Mouse (Mus musculus) cerebellum, adult 9-10 months (tissue): Measurements from ENCODE around the gene Ggt6.

ENCODE experiments used
- DNase-seq: peaks from one replicate; pipeline ENCODE4 v3.0.0; 2022

Ggt6 gene

DNA sequence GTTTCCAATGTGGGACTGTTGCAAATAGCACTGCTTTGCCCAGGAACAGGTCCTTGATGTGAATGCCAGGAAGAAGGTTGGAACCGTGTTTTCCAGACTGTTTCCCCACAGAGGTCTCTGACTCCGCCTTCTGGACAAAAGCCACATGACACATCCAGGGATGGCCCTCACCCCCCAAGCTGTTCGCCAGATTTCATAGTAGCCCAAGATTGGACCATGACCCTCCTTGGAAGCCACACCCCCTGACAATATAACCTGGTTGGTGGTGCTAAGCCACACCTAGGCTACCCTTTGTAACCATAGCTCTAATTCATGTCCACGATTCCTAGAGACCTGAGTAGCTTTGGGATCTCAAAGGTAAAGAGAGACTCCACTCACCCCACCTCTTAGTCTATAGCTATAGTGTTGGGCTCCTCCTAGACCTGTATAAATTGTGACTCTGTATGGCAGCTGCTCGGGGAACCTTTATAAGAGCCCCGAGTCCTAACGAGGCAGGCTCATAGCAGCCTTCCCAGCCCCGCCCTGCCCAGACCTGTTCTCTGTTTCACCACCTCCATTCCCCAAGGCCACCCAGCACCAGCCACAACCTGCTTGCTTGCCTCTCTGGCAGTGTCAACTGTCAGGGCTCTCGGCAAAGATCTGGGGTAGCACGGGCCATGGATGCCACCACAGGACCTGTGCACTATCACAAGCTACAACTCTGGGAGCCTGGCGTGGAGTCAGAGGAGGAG is at the start of gene Ggt6:
TSS of gene Ggt6 (plus strand) at position 564 of the 731 bp plus-strand sequence.
- no peak for DNase-seq

DNA sequence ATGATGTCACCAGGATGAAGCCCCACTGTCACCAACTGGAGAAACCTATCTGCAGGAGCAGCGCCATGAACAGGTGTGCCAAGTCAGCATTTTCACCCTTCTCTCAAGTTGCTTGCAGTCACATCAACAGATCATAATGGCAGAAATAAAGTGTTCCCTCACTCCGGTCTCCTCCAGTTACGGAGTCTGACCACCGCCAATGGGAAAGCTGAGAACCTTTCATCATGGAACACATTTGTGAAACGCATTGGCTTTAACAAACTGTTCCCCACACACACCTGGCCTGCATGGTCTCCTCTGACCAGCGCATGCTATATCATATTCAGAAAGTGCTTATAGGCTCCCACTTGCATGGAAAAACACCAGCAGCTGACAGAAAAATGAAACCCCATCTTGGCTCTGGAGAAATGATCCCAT is 47.2 kb upstream of the Ggt6 start:
- no peak for DNase-seq

DNA sequence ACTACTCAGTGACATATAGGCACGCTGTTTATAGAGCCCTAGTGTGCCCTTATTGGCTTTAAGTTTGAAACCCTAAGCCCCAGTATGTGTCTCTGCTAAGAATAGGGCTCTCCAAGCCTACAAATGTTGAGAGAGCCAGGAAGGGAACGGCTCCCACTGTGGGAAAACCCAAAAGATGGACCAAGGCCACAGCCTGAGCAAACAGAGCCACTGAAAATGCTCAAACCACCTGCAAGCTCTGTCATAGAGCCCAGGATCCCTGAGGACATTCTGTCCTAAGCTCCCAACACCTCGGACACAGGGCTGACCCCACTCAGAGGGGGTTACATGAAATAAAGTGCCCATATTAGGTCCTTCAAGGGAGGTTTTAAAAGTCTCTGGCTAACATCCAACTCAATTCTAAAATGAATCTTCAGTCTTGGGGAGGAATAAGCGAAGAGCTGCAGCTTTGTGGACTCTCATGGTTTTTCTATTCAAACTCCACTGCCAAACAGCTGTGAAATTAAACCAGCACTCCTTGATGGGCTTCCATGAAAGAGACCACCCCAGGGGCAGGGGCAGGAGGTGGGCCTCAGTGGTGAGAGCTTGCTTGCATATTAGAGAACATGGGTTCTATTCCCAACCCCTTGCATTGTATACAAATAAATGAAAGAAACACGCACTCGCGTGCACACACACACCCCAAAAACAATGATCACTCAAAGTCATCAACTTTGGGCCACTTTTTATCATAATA is 45.8 kb upstream of the Ggt6 start:
- DNase-seq = no peak

DNA sequence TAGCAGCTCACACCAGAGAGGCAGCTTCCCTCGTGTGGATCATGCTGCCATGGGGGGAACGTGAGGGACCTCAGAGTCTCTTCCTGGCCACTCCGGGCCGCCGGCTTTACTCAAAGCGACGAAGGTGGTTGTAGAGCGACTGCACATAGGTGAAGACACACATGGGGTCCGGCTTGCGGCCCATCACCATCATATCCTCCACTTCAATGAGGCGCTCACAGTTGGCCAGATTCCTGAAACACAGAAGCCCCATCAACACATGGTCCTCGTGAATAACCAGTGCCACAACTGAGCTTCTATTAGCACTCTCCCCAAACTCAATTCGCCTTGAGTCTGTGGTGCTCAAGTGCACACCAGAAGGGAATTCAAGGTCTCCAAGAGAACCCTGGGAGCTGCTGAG is 44.1 kb upstream of the Ggt6 start:
- DNase-seq = no peak

DNA sequence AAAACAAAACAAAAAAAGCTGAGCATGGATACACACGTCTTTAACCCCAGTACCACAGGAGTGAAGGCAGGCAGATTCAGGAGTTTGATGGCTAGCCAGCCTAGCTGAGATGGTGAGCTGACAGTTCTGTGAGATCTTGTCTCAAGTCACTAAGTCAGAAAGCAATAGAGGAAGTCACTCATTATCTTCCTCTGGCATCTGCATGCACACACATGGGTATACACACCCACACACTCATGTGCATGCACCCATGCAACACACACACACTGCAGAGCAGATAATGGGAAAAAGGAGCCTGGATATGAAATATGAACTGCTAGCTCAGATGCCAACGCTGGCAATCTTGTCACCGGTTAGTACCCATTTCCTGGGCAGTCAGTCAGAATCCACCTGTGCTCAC is 42.1 kb upstream of the Ggt6 start:
- DNase-seq = no peak

DNA sequence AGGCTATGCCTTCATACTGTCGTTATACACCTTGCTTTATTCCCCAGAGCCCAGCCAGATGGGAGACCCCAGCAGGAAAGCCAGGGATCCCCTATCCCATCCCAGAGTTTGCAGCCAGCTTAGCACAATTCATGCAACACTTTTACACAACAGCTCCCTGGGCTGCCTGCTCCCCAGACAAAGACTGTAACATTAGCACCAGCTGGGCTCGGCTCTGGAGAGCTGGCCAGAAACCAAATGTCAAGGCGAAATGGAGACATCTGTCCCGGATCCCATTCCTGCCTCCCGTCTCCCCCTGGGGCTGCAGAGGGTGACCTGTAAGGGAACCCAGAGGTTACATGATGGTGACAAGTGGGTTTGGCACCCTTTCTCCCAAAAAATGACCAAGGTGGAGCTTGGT is 41.7 kb upstream of the Ggt6 start:
- no peak for DNase-seq

DNA sequence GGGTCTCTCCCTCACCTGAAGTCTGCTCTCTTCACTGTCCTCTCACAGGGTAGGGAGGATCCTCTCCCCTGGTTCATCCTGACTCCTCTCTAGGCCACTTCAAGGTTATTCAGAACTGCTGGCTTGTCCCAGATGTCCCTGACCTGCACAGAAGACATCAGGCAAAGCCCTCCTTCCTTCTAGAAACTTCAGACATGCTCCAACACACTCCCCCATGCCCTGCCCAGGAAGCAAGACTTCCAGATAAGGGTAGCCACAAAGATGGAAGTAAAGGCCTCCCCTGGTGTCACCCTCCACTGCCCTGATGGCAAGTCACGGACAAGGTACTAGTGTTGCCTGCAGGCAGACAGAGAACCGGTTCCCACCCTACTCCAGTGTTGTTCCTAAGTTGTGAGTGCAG is 40.6 kb upstream of the Ggt6 start:
- no peak for DNase-seq

DNA sequence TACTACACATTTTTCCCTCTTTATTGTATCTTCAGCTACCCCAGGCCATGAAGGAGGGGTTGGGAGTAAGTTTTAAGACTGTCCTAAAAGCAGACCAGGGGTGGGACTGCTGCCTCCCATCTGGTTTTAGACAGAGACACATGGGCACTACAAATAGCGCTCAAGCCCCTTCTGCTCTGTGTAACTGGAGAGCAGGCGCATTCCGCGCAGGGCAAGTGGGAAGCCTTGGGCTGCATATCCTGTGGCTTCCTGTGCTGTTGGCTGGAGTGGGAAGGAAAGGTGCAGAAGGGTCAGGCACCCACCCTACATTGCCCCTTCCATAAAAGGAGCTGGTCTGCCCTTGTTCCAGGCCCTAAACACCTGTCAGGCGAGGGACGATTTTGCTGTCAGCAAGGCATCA is 39.7 kb upstream of the Ggt6 start:
- no peak for DNase-seq

DNA sequence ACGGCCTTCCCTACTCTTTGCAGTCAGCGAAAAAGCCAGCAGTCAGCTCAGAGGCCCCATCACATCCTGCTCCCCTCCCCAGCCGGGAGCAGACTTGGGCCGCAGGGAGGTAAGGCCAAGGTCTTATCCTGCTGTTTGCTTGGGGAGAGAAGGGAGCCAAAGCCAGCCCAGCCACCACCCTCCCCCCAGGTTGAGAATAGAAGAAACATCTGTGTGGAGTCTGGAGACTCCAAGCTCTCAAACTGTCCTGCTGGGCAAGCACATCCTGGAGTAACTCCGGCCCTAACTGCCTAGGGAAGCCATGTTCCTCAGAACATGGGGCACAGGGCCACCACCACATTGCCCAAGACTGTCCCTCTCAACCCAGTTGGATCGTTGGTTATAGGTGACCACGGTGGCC is 38.7 kb upstream of the Ggt6 start:
- DNase-seq = no peak

DNA sequence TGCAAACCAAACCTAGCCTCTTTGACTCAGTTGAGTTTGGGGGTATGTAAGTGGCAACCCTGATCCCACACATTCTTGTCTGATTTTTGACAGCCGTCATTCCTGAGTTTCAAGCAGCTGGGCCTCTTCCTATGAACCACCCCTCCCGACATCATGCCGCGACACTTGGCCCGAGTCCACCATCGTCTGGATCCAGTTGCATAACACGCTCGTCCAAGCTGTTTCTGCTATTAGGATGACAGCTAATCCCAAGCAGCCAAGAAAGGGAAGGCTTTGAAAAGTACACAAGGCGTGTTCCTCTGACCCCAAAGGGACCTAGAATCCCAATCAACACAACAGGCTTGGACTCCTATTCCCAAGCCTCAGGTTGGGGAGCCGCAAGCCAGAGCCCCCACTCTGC is 38.3 kb upstream of the Ggt6 start:
- DNase-seq = no peak

DNA sequence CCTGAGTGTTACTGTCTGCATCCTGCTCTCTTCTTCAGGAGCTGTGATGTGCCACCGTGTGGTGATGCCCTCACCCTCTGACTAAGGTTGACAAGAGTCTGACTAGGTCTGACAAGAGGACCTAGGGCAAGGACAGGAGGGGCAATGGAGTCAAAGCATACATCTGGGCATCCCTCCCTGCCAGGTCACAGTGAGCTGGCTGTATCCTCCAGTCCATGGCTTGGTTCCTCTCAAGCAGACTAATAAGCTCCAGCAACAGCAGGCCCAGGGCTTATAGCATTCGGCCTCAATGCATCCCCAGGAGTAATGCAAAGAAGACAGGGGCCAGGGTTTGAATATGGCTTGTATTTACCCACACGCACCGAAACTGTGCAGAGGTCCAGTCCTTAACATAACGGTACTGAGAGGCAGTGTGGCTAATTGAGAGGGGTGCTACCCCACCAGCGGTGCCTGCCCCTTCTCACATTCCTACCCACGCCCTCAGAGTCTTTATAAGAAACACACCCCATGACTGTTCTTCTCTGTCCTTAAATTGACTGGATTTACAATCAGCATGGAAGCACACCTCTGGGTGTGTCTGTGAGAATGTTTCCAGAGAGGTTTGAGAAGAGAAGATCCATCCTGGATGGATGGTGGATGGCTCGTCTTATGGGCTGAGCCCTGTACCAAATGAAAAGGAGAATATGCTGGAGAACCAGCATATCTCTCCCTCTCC is 37.4 kb upstream of the Ggt6 start:
- no peak for DNase-seq

DNA sequence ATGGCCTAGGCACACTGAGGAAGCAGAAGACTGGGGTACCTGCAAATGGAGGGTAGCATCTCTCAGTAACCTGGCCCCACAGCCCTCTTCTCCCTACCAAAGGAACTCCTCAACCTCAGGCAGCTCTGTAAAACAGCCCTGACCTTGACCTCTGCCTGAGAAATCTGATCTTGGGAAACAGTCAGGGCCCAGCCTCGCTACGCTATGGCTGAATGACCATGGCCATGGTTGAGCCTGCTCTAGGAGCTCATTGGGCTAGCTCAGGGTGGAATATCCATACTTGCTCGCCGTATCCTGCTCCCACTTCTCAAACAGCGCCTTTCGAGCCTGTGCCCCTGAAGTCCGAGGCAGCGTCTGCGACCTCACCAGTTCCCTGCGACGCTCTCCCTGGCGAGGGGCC is 34.3 kb upstream of the Ggt6 start:
- no peak for DNase-seq

DNA sequence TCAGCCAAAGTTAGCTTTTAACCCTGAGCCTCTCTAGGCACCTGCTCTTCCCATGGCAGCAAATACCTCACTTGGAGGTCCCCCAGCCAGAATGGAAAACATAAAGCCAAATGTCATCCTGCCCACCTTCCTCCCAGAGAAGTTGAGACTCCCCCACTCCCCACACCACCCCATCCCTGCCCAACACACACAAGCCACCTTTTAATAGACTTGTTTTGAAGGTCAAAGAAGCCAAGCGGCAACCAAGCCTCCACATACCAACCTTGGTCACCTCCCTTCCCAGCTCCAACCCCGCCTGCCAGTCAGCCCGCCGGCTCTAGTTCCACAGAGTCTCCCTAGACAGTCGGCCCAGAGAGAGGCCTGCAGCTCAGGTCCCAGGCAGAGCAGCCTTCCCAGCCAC is 33.3 kb upstream of the Ggt6 start:
- DNase-seq = no peak

DNA sequence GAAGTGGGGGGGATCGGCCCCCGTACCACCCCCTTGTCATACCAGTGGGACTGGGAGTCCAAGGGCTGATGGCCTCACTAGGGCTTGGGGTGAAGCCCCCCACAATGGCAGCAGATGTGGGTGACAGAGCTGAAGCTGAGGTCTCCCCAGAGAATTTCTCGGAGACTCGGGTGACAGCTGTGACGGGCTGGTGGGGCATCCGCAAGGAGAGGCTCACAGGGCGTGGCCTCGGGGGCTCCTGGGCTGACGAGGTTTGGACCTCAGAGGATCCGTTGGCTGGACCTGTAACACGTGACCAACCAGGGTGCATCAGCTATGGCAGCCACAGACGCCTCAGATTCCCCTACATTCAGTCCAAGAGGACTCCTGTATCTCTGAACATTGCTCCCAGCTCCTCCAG is 32.4 kb upstream of the Ggt6 start:
- DNase-seq = no peak

DNA sequence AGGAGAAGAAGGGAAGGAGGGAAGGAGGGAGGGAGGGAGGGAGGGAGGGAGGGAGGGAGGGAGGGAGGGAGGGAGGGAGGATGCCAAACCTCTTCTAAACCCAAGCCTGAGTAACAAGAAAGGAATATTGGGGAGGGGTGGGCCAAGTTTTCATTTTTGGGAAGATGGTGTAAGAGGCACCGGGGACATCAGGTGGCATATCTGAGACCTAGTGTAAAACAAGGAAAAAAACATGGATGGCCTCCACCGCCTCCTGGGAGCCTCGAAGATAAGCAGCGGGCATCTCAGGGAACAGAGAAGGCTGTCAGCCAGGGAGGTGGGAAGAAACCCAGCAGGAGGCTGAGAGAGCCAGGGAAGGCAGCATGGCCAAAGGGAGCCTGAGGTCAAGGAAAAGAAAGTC is 29.8 kb upstream of the Ggt6 start:
- DNase-seq = no peak

DNA sequence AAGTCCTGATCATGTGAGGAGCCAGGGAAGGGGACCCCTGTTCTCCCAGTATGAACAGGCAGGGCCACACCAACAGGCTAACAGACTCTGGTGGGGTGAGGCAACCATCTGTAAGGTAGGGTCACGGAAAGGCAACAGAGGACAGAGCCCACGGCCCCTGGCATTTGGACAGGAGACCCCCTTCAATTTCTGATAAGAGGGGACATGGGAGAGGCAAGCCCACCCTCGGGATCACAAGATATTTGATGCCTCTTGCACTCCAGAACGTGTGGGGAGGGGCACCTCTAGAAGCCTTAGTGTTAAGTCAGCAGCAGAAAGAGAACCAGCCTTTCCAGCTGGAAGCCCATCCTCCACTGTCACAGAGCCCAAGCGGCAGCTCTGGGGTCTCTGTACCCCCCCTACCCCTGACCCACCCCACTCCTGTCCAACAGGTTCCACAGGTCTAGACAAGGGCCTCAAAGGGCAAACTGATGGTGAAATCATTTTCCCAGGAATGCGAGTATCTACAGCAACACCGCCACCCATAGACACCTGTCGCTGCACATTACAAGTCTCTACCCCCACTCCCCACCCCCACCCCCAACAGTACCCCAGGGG is 29.1 kb upstream of the Ggt6 start:
- DNase-seq = no peak

DNA sequence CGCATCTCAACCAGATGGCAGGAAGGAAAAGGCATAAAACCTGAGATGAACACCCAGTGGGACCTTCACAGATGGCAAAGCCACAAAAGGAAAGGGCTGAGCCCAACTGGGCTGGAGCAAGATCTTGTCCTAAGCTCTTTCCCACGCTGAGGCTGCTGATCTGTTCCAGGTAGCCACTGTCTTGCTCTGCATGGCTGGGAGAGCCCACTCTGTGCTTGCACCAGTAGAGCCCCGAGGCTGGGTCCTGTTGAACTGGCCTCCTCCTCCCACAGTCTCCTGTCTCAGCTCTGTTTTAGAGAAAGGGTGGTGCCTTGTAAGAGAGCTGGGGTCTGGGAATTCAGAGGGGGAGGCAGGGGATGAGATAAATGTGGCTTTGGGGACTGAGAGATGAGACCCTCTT is 28.2 kb upstream of the Ggt6 start:
- no peak for DNase-seq

DNA sequence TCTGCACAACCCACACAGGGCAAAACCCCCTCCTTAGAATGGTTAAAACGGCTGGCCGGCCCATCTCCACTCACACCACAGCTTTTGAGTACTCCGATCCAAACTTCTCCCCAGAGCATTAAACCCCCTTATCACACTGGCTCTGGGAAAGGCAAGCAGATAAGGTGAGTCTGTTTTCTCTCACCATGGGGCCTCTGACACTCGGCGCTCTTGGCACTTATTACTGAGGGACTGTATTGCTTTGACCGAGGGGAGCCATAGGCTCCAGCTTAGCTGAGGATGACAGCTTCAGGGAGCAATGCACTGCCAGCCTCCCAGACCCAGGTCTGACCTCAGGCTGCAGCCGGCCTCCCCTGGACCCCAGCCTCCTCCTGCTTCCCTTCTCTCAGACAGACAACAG is 27.8 kb upstream of the Ggt6 start:
- DNase-seq = no peak

DNA sequence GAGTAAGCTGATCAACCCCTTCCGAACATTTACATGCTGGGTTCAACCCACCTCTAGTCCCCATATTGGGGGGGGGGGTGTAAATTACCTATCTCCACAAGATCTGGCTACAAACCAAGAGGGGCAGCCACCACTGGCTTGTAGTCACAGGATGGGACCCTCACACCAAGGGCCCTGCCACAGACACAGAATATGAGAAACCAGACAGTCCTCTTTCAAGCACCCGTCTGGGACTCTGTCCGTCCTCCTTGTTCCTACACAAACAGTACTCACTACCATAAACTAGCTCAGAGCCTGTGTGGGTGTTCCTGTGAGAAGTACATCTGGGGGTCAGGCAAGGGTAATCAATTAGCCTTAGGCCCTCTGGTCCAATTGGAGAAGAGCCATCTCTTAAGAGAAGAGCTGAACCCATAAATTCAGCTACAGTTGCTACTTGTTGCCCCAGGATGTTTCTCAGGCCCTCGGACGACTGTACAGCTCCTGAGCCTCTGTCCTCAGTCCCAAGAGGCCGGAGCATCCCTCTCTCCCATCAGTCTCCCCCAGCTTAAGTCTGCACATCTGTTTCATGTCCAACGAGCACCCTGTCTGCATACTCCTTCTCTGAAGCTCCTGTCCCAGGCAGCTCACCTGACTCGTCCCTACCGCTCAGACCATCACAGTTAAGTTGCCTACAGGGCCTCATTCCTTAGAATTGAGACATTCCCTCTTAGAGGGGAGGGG is 26.7 kb upstream of the Ggt6 start:
- DNase-seq = no peak

DNA sequence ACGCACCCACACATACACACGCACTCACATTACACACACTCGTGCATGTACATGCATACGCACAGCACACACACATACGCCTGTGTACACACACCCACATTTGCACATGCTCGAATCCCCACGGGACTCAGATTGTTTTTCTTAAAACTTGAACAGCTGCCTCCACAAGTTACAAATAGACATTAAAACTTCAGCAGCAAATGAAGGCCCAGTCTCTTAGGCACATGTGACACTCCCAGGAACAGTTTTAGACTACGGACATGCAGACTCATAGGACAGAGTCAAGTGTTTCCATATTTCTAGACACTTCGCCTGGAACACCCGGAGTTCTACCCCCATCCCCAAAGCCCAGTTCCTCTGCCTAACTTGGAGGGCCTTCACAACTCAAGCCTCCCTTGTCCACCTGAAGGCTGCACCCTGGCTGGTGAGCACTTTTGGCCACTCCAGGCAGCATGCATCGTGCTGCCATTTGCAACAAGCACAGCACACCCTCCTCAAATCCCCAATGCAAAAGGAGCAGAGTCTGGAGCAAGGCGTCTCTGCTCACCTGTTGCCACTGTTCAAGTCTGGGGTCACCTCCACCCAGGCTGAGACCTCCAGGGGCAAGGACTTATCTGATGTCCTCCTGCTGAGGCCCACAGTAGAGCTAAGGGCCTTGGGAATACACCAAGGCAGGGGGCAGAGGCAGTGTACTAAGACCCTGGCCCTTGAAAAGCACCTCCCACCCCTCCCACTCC is 25.5 kb upstream of the Ggt6 start:
- no peak for DNase-seq

DNA sequence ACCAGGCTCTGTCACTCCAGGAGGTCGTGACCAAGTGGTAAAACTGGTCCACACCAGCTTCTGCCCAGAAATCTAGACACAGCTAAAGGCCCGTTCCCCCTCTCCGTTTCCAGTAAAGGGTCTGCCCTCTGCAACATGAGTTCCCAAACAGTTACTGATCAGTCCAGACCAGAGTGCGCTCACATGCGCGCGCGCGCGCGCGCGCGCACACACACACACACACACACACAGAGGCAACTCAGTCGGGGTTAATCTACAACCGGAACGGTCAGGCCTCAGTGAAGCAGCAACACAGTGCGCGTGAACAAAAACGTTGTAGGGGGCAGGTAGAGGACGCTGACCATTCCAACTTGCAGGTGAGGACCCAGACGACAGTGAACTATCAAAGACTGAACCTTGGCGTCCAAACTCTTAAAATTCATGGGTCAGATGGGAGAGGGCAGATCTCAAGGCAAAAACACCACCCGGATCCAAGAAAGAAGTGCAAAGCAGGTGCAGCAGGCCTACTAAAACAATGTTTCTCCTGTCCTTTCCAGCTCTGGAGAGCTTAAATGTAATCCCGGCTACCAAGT is 24.7 kb upstream of the Ggt6 start:
- no peak for DNase-seq
